Mouse (Mus musculus) kidney, adult 11 months (tissue): ENCODE data around the gene Sema4d.
"Not testable (repeated sequence)": the region's sequence is repeated elsewhere in the genome, so short reads cannot be mapped to it uniquely, and the experiment has no call there.

Experiments used
- DNase-seq: peaks from one replicate; pipeline ENCODE4 v3.0.0; 2022

Sema4d gene

DNA sequence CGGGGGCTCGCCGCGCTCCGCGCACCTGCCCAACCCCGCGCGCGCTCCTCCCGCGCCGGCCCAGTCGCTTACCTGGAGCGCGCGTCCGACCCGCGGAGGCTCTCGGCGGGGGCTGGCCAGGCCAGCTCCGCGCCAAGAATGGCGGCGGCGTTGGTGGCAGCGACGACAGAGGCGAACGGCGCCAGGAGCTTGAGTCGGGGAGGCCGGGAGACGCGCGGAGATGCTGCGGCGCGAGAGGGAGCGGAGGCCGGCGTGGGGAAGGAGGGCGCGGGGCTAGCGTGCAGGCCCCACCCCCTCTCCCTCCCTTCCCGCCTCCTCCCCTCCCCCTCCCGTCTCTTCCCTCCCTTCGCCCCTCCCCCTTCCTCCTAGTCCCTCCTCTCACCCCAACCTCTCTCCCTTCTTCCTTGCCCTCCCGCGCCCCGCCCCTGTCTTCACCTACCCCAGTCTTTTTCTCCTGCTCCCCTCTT lies at the start of gene Sema4d:
Sema4d (minus strand) TSS at position 323 of the 467 bp plus-strand sequence.
- peak; percentile 52 for DNase-seq

GRCm38 (mm10) chr13:51843298-51843697 lies 49.8 kb upstream of the Sema4d start:
- no peak for DNase-seq

GRCm38 (mm10) chr13:51842773-51843172 lies 49.2 kb upstream of the Sema4d start:
- no peak for DNase-seq

- DNase-seq: no peak
Observed at GRCm38 (mm10) chr13:51842191-51842590, 48.6 kb upstream of the Sema4d start.

DNA sequence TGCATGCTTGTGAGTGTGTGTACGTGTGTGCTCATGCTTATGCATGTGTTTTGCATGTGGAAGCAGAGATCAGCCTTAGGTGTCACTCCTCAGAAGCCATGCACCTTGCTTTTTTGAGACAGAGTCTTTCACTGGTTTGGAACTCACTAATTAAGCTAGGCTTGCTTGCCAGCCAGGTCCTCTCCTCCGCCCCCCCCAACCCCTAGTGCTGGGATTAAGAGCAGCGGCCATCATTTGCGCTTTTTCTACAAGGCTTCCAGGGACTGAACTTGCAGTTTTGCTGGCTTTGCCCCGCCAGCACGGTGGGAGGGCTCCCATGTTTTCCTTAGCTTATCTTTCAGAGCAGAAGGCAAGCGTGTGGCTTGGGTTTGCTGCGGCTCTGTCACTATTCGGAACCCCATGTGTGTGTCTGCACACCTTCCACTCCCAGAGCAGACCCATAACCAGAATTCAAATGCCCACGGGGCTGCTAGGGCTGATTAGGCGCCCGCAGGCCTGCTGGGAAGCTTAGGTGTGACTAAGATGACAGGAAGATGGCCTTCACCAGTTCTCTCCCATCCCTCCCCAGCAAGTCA lies 48.1 kb upstream of the Sema4d start:
- DNase-seq: no peak

- DNase-seq: no peak
Observed at GRCm38 (mm10) chr13:51840702-51841101, 47.2 kb upstream of the Sema4d start.

- no peak for DNase-seq
Observed at GRCm38 (mm10) chr13:51839250-51840026, 45.9 kb upstream of the Sema4d start.

DNA sequence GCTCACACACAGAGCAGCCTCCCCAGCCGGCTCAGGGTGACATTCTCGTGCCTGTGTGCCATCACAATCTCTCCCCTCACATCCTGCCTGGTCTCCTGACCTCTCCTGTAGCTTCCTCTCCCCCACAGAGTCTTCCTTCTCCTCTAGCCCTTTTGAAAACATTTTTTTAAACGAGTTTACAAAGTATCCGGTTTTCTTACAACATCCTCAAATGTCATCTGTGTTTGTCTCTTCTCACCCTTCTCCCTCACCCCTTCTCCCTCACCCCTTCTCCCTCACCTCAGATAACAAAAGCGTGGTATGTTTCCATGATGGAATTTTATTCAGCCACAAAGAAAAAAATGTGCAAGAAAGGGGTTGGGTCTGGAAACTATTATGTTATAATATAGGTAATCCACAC lies 43.9 kb upstream of the Sema4d start:
- no peak for DNase-seq

DNA sequence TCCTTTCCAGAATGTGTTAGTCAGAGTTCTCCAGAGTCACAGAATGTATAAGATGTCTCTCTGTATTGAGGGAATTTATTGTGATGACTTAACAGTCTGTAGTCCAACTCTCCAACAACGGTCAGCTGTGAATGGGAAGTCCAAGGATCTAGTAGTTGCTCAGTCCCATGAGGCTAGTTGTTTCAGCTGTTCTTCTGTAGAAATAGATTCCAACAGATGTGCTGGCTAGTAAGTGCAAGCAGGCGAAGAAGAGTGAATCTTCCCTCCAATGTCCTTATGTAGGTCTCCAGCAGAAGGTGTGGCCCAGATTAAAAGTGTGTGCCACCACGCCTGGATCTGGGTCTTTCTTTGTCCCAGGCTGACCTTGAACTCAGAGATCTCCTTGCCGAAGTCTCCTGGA lies 41.7 kb upstream of the Sema4d start:
- not testable (repeated sequence) for DNase-seq

GRCm38 (mm10) chr13:51834520-51834919 lies 41.0 kb upstream of the Sema4d start:
- no peak for DNase-seq

GRCm38 (mm10) chr13:51834024-51834423 lies 40.5 kb upstream of the Sema4d start:
- DNase-seq: peak; percentile 53

DNA sequence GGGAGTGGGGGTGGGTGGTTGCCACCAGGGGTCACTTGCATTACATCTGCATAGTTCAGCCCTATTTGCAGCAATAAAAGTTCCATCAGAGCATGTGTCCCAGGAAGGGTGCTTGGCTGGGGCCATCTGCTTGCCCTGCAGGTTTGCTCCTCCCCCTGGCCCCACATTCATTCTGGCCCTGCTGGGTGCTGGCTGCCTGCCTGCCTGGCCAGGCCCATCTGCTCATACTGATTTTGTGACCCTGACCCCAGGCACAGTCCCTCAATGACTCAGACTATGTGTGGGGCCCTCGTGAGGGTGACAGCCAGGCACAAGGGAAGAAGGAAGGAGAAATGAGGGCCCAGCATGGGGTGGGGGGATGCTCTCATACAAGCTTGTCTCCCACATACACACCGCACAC lies 40.1 kb upstream of the Sema4d start:
- DNase-seq: peak; percentile 53

GRCm38 (mm10) chr13:51832491-51832890 lies 38.9 kb upstream of the Sema4d start:
- no peak for DNase-seq

DNA sequence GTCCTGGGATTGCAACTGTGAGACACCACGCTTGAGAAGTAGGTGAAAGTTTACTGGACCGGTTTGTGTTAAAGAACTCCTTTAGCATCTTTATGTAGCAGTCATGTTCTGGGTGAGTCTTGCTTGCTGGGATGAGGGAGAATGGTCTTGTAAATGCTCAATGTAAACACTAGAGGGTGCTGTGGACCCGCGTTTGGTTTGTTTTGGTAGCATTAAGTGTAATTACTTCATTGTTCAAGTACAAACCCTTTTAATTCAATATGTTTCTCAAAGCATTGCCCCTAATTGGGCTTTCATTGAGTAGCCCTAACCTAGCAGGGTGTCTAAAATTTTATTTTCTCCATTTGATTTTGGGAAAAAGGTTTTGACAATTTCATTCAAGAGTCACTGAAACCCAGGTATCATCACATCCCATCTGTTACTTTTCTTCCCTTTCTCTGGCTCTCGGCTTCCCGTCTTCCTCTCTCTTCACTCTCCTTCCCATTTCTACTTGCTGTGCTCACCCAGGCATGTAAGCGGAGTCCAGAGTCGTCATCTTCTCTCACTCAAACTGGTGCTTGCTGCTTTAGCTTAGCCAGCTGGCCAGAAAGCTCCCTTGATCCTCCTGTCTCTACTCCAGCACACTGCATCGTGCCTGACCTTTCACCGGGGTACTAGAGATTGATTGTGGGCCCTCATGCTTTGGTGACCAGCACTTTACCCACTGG lies 37.4 kb upstream of the Sema4d start:
- peak; percentile 26 for DNase-seq

DNA sequence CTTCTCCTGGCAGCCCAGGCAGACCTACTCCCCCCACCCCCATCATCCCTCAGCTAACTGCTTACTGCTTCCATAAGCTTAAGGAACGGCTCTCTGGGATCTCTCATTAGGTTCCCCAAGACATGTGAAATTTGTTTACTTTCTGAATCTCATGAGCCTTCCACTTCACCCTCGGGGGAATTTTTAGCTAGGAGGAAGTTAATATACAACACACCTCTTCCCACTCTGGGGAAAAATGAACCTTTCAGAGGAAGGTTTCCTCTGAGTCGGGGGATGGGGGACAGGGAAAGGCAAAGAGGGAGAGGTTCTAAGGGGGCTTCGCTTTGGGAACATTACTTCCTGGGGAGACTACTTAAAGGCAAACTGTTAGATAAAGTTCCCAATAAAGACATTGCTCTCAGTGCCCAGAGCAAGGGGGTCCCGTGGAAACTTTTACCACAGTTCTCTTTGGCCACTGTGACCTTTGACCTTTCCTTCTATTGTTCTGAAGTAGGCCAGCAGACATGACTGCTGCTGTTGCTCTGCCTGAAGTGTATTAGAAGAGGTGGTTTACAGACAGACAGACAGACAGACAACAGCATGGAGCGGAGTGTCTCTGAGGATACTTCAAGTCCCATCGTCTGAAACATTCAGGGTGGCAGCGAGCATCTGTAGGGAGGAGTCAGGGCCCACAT lies 30.4 kb upstream of the Sema4d start:
- DNase-seq: peak; percentile 54

- DNase-seq: peak; percentile 66
Observed at GRCm38 (mm10) chr13:51821988-51822387, 28.4 kb upstream of the Sema4d start.

DNA sequence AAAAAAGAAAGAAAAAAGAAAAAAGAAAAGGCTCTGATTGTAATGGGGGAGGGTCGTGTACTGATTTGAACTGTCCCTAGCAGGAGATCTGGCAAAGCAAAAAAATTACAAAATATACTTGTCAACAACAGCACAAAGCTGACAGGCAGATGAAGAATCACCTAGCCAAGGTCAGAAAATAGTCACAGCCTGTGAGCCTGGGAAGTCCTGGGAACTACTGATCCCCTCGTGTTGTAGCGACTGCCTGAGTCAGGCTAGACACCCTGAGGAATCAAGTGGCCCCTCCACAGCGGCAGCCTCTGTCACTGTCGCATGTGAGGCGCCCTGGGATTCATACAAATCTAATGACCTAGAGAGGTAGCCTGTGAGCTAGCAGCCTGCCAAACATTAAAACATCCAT lies 25.8 kb upstream of the Sema4d start:
- no peak for DNase-seq

GRCm38 (mm10) chr13:51818944-51819326 lies 25.4 kb upstream of the Sema4d start:
- DNase-seq: no peak

- peak; percentile 90 for DNase-seq
Observed at GRCm38 (mm10) chr13:51818170-51818943, 24.8 kb upstream of the Sema4d start.

DNA sequence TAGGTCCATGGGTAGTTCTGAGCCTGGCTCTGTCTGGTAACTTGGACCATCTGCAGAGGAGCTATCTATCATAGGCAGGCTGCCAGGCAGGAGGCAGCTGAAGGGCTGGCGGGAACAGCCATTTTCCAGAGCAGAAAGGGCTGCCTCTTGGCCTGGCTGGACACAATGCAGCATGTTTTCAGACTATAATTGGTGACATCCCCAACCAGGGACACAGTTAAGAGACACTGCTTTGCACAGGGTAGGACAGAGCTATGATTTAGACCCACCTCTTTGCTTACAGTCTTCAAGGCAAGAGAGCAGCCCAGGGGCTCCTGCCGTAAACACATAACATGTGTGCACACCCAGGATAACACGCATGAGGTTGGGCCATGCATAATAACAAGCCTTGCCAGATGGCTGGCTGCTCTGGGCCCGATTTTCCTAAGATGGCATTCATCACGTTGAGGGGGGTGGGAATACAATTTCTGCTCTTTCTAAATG lies 23.1 kb upstream of the Sema4d start:
- DNase-seq: no peak

- DNase-seq: peak; percentile 30
Observed at GRCm38 (mm10) chr13:51815865-51816504, 22.4 kb upstream of the Sema4d start.

GRCm38 (mm10) chr13:51814646-51815045 lies 21.1 kb upstream of the Sema4d start:
- no peak for DNase-seq
